Mouse (Mus musculus) lung, postnatal 25 days (tissue): Measurements from ENCODE around the gene Selp.

Experiments used
- DNase-seq: peaks from one replicate; pipeline ENCODE4 v3.0.0; 2022; ENCODE audit warnings: low spot score

Selp gene

GRCm38 (mm10) chr1:164178429-164178828 lies 63.4 kb downstream of the Selp start:
- DNase-seq, result no peak

GRCm38 (mm10) chr1:164184142-164184870 lies 69.2 kb downstream of the Selp start:
- peak; percentile 61 for DNase-seq

GRCm38 (mm10) chr1:164184871-164185223 lies 69.8 kb downstream of the Selp start:
- no peak for DNase-seq

- DNase-seq, result no peak
These were observed 70.3 kb downstream of the Selp start for GRCm38 (mm10) chr1:164185316-164185715.

- DNase-seq, result no peak
These were observed 72.0 kb downstream of the Selp start for GRCm38 (mm10) chr1:164187002-164187560.

- no peak for DNase-seq
These were observed 84.5 kb downstream of the Selp start for GRCm38 (mm10) chr1:164199551-164199950.
